42 mouse cellular contexts compared by ENCODE assay signal in the genomic region with DNA sequence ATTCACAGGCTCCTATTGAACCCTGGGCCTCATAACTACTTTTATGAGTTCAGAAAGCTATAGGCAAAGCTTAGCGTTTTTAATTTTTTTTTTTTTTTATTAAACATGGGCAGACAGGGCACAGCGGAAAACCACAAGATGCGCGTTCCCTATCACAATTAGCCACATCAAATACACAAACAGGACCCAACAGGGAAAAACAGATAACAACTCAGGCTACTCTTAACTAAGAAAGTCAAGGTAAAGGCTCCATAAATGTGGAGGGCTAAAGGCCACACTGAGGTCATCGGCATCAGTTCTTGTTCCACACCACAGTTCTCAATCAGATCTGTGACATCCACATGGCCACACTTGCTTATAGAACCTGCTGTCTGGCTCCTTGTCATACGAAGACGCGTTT. TPM values are rescaled to one million over a fixed set of nuclear protein-coding genes. Genes with fewer than 3 reads are reported as not detected.
"Had no signal": no experiment of that assay in that cellular context is flagged by ENCODE, and none has a peak within 500 bp of the region (broad histone marks: within the 10 kb centered on the region; RNA-seq: fewer than 3 reads in every experiment).

No protein-coding gene starts in this region.

- DNase-seq: heart, postnatal 10 days; heart, postnatal 14 days; heart, postnatal 36 days; heart, postnatal 4 days; kidney, adult 11 months; kidney, adult 2 months; kidney, adult 8-10 months; kidney, adult 9 months; kidney, postnatal 10 days; kidney, postnatal 14 days; kidney, postnatal 25 days; kidney, postnatal 36 days; kidney, postnatal 4 days; layer of hippocampus, adult 9-11 months; layer of hippocampus, postnatal 36 days had no signal

- ATAC-seq: hindbrain, embryonic 16.5 days; hindbrain, postnatal 0 days; inflammation-experienced regulatory T-cells, adult 6 months; intestine, embryonic 15.5 days; intestine, embryonic 16.5 days; intestine, postnatal 0 days had no signal

- H3K9me3 ChIP-seq: heart, embryonic 10.5 days; heart, embryonic 12.5 days; heart, embryonic 13.5 days; heart, embryonic 15.5 days; hindbrain, embryonic 10.5 days; hindbrain, embryonic 12.5 days; hindbrain, embryonic 13.5 days; hindbrain, embryonic 15.5 days; intestine, embryonic 15.5 days; kidney, embryonic 15.5 days had no signal

- H3K9ac ChIP-seq: heart, embryonic 12.5 days; heart, embryonic 13.5 days; heart, embryonic 15.5 days; hindbrain, embryonic 12.5 days; hindbrain, embryonic 13.5 days; hindbrain, embryonic 14.5 days; hindbrain, embryonic 15.5 days; intestine, embryonic 15.5 days; kidney, embryonic 15.5 days had no signal

- H3K27ac ChIP-seq: heart, embryonic 10.5 days; heart, embryonic 13.5 days; heart, embryonic 15.5 days; hindbrain, embryonic 10.5 days; hindbrain, embryonic 12.5 days; hindbrain, embryonic 13.5 days; hindbrain, embryonic 14.5 days; hindbrain, embryonic 15.5 days; hindbrain, postnatal 0 days; intestine, embryonic 15.5 days; kidney, embryonic 15.5 days; kidney, postnatal 0 days; layer of hippocampus, adult 2 months had no signal

- H3K27me3 ChIP-seq: heart, embryonic 12.5 days; heart, embryonic 13.5 days; heart, embryonic 15.5 days; hindbrain, embryonic 12.5 days; hindbrain, embryonic 13.5 days; hindbrain, embryonic 15.5 days; intestine, embryonic 15.5 days; kidney, embryonic 15.5 days had no signal

- H3K4me1 ChIP-seq: heart, embryonic 10.5 days; heart, embryonic 15.5 days had no signal

- H3K4me2 ChIP-seq: heart, embryonic 11.5 days; heart, embryonic 12.5 days; heart, embryonic 13.5 days; heart, embryonic 15.5 days; hindbrain, embryonic 12.5 days; hindbrain, embryonic 13.5 days; hindbrain, embryonic 14.5 days; hindbrain, embryonic 15.5 days; intestine, embryonic 15.5 days; kidney, embryonic 15.5 days had no signal

- H3K4me3 ChIP-seq: heart, embryonic 10.5 days; heart, embryonic 12.5 days; heart, embryonic 13.5 days; heart, embryonic 15.5 days; hindbrain, embryonic 10.5 days; hindbrain, embryonic 12.5 days; hindbrain, embryonic 13.5 days; hindbrain, embryonic 15.5 days; intestine, embryonic 15.5 days; kidney, embryonic 15.5 days; layer of hippocampus, adult 2 months had no signal

RNA-seq across cellular contexts. Expression of gene Fam83c, which starts 33.7 kb away (rescaled TPM):
- total RNA-seq: heart, postnatal 10 days; heart, postnatal 14 days; heart, postnatal 25 days; heart, postnatal 36 days; heart, postnatal 4 days; hematopoietic stem cell, adult 5-6 weeks; hindbrain, postnatal 0 days; layer of hippocampus, adult 18-20 months; layer of hippocampus, adult 2 months; layer of hippocampus, adult 8-10 months; layer of hippocampus, postnatal 10 days; layer of hippocampus, postnatal 14 days; layer of hippocampus, postnatal 25 days; layer of hippocampus, postnatal 36 days; left cerebral cortex, adult 18-20 months had no signal
- polyA plus RNA-seq: inflammation-experienced regulatory T-cells, adult 6 months; kidney, adult 2 months had no signal
